Mouse (Mus musculus) frontal cortex, postnatal 14 days (tissue): ENCODE data around the gene 1700014D04Rik.
"Not testable (repeated sequence)": the region's sequence is repeated elsewhere in the genome, so short reads cannot be mapped to it uniquely, and the experiment has no call there.

Experiments
- DNase-seq, 2 experiments: peaks; one replicate each; pipeline ENCODE4 v3.0.0; 2022; ENCODE audit warnings: low spot score in 2 of 2

1700014D04Rik gene

GRCm38 (mm10) chr13:59746711-59747110 lies at the start of gene 1700014D04Rik:
Gene 1700014D04Rik, minus strand, starts transcription at chr13:59746752.
- DNase-seq: peak in 1 of 2 experiments; percentile 49

- DNase-seq: no peak
These were observed 49.4 kb upstream of the 1700014D04Rik start for GRCm38 (mm10) chr13:59795807-59796465.

DNA sequence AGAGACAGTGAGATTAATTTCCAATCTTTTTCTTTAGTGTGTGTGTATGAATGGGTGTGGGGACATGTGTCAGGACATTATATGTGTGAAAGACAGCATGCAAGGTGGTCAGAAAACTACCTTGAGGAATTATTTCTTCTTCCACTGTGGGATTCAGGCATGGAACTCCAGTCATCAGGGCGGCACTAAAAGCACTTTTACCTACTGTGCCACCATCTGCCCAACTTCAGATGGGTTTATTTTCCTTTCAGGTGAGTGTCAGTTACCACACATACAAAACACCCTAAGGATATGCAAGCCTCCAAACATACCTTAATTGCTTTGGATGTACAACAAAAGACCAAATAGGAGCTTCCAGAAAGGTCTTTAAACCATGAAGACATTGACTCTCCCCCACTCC lies 48.2 kb upstream of the 1700014D04Rik start:
- DNase-seq: no peak

GRCm38 (mm10) chr13:59782145-59782544 lies 35.6 kb upstream of the 1700014D04Rik start, which contains the start of gene Gm49354:
Gene Gm49354, minus strand, starts transcription at chr13:59782245.
- DNase-seq: no peak

DNA sequence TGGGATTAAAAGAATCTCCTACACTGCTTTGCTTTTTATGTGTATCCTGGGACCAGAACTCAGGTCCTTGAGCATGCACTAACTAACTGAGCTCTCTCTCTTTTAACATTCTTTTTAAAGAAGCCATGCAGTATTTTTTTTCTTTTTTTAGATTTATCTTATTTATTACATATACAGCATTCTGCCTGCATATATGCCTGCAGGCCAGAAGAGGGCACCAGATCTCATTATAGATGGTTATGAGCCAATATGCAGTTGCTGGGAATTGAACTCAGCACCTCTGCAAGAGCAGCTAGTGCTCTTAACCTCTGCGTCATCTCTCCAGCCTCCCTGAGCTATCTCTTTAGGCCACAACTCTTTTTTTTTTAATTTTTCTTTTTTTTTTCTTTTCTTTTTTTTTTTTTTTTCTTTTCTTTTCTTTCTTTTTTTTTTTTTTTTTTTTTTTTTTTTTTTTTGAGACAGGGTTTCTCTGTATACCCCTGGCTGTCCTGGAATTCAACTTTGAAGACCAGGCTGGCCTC lies 33.3 kb upstream of the 1700014D04Rik start:
- not testable (repeated sequence) for DNase-seq

DNA sequence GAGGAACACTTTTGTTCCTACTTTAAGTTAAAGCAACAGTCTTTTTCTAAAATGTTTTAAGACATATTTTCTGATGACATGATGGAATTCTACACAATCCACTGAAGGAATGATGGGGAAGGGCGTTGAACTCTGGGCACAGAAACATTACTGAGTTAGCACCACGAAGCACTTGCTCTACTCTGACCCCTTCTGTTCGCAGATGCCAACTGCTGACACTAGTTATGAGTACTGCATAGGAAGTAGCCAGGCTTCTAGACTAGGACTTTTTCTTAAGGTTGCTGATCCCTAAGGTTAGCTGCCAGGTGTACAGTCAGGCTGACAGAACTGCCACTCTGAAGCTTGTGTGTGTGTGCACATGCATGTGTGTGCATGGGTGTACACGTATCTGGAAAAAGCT lies 32.7 kb upstream of the 1700014D04Rik start:
- DNase-seq: no peak

DNA sequence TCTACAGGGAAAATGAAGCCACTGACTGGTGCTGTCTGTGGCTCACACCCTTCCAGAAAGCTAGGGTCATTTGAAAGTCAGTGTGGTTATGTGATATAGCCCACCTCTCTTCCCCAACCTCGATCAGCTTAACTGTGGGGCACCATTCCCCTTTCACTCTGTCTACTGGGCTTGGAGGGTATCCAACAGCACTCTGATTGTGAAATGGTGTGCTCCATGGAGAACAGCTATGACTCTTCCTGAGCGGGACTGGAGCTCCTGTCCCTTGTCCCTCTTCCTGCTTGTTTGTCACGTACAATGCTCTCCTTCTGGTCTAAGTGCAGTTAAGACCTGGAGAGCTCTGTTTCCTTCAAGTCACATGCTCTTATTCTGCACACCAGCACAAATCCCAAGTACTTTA lies 28.6 kb upstream of the 1700014D04Rik start:
- DNase-seq: no peak

DNA sequence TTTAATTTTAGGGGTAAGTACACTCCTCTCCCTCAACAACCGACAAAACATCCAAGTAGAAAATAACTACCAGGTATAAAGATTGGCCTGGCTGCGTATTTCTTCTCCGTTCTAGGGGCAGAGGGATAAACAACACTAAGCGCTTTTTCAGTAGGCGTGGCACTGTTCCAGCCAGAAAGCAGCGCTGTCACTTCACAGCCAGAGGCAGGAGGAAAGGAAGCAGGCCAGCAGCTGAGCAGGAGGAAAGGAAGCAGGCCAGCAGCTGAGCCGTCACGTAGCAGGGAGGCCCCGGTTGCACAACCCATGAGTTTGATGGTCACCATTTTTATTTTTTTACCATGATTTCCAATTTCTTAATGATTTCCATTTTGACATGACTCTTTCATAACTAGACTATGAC lies 24.7 kb upstream of the 1700014D04Rik start:
- DNase-seq: peak in 1 of 2 experiments; percentile 39

DNA sequence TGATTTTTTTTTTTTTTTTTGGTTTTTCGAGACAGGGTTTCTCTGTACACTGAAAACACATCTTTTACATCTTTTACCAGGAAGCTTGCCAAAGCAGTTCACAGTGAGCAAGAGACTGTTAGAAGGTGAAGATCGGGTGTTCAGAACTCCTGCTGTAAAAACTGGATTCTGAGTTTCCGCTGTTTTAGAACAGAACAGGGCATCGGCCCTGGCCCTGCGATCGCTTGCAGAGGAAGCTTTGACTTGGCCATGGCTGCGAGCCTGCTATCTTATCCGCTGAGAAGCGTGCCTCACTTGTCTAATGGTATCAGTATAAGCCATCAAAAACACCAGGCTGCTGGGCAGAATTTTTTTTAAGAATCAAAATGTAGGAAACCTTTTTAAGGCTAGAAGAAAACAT lies 24.3 kb upstream of the 1700014D04Rik start:
- DNase-seq: no peak

DNA sequence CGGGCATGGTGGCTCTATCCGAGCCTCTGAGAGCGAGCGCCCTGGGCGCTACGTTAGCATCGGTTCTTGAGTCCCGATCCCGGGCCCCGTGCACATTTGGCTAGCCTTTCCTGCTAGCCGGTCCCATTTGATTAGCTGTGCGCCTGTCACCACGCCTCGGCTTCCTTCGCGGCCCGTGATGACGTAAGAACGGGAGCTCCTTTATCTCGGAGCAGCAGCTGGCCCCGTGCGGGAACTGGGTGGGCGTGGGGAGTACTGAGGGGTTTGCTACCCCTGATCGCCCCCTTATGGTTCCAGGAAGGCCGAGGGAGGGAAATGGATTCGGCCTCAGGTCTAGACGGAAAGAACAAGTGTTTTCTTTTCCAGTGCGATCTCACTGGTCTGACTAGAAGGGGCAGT lies 23.6 kb upstream of the 1700014D04Rik start:
- peak; percentile 79 to 86 for DNase-seq

GRCm38 (mm10) chr13:59769296-59770163 lies 23.0 kb upstream of the 1700014D04Rik start, which contains the start of gene Isca1:
Gene Isca1, minus strand, starts transcription at chr13:59769810.
- peak; percentile 99 to 100 for DNase-seq

DNA sequence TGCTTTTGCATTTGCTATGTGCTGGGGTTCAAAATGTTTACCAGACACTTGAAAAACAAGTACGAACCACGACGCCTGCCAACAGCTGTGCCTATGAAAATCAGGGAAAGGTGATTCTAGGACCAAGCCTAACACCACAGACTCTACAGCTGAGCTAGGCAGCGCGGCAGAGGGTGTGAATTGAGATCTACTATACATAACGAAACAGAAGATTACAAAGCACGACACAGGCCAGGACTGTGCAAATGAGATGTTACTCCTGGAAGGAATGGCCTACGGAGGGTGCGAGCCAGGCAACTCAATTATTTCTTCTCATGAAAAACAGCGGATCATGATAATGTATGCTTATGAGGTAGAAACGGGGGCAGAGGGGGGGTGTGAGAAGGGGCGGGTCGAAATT lies 22.0 kb upstream of the 1700014D04Rik start:
- no peak for DNase-seq

DNA sequence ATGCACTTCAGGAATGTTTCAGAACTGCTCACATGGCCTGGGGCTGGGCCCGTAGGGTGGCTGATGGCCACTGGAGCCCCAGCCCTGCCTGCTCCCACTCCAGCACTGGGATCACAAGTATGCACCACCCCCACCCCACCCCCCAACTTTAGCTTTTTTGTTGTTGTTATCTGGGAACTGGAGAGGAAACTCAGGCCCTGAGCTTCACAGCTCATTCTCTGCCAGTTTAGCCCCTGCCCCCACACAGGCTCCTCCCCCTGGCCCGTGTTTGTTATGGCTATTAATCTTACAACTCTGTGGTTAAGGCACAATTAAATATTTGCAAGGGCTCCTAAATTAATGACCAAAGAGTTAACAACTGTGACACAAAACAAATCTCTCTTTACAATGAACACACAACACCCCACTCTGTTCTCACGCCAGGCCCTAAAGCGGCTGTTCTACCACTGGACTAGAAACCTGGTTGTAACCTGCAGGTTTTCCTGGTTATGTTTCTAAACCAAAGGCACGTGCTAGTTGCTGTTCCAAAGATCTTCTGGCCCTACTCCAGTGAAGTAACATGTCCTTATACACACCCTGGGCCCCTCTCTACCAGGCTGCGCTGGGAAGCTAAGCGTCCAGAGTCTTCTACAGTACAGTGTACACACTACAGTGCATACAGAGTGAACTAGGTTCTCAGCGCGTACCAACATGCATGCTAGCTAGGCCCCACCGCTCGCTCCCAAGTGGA lies 20.4 kb upstream of the 1700014D04Rik start:
- DNase-seq: no peak

DNA sequence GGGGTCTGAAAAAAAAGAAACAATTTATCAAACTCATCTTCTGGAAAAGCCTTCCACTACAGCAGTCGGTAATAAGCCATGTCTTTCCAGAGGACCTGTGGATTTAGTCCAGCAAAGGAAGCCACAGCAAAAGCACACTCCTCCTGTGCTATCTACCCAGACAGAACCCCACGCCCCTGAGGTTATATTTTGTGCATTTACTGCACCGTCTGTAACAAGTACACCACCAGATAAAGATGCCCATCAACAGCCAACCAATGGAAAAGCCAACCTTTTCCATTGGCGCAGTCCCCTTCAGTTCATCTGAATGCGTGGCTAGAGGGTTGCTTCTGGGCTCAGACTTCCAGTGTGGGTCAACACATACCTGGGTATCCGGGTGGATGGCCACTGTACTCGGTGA lies 16.2 kb upstream of the 1700014D04Rik start:
- DNase-seq: no peak

GRCm38 (mm10) chr13:59756906-59757305 lies 10.4 kb upstream of the 1700014D04Rik start:
- DNase-seq: no peak

GRCm38 (mm10) chr13:59750310-59750709 lies 3.8 kb upstream of the 1700014D04Rik start:
- no peak for DNase-seq

GRCm38 (mm10) chr13:59746164-59746563 lies 388 bp downstream of the 1700014D04Rik start:
- DNase-seq: no peak

- DNase-seq: no peak
These were observed 1.1 kb downstream of the 1700014D04Rik start for GRCm38 (mm10) chr13:59745462-59745861.

DNA sequence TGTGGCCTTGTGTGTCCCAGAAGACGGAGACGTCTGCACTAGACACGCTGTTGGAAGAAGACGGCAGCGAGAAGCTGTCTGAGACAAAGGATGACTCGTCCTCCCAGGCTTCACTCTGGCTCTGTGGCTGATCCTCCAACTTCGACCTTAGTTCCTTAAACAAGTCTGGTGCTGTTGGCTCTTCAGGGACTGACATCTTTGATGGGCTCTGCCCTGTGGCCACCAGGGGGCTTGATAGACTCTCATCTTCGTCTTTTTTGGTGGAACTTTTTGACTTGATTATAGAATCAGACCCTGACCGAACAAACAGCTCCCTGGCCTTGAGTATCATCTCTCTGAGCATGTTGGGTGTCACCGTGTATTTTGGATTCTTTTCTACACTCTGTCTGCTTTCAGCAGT lies 4.9 kb downstream of the 1700014D04Rik start:
- DNase-seq: no peak

- no peak for DNase-seq
These were observed 5.5 kb downstream of the 1700014D04Rik start for GRCm38 (mm10) chr13:59741096-59741495.

- DNase-seq: no peak
These were observed 7.2 kb downstream of the 1700014D04Rik start for GRCm38 (mm10) chr13:59739397-59739796.

- DNase-seq: no peak
These were observed 8.1 kb downstream of the 1700014D04Rik start for GRCm38 (mm10) chr13:59738455-59738854.
